Mouse (Mus musculus) bone marrow macrophage, adult 2 months (primary cell): Measurements from ENCODE around the gene Eef1b2. TPM values are rescaled to one million over a fixed set of nuclear protein-coding genes. Genes with fewer than 3 reads are reported as not detected.
"Not testable (repeated sequence)": the region's sequence is repeated elsewhere in the genome, so short reads cannot be mapped to it uniquely, and the experiment has no call there.

ENCODE experiments used
- H3K27ac ChIP-seq: 2 replicates; pipeline ENCODE4 v1.5.1; 2012; ENCODE audit warnings: low read depth, low read length; ENCODE audit not compliant: insufficient read depth
- H3K4me1 ChIP-seq: 2 replicates; pipeline ENCODE4 v1.6.1; 2012; ENCODE audit warnings: low read length; ENCODE audit not compliant: control insufficient read depth, insufficient read depth
- H3K4me3 ChIP-seq: 2 replicates; pipeline ENCODE4 v1.5.1; 2012; ENCODE audit warnings: mild to moderate bottlenecking, low read length, moderate library complexity; ENCODE audit not compliant: insufficient read depth
- CTCF ChIP-seq: IDR thresholded peaks from 2 replicates; pipeline ENCODE4 v1.5.1; 2012; ENCODE audit warnings: low read depth, mild to moderate bottlenecking, low read length, moderate library complexity
- POLR2A ChIP-seq: IDR thresholded peaks from 2 replicates; pipeline ENCODE4 v1.6.1; 2012; ENCODE audit warnings: mild to moderate bottlenecking, low read depth, low read length, borderline replicate concordance
- polyA plus RNA-seq: library from polyadenylated mRNA; stranded (reverse); fragments of >200 nt; gene quantifications from 2 replicates; pipeline ENCODE4 v1.2.4, GENCODE M21; 2012; ENCODE audit not compliant: missing spikeins, insufficient read depth, insufficient read length

Gene Eef1b2
- polyA plus RNA-seq, 1 experiment, result 949 TPM

GRCm38 (mm10) chr1:63176259-63176603 lies 394 bp upstream of the Eef1b2 start:
- H3K4me1 ChIP-seq, result peaks cover 12% of the 10 kb centered on the region
- H3K4me3 ChIP-seq, result peak overlapping the region; percentile 86
- no peak for TF ChIP-seq POLR2A
- no peak for TF ChIP-seq CTCF
- H3K27ac ChIP-seq, result peak overlapping the region; percentile 85

- H3K4me3 ChIP-seq, result peak overlapping the region; percentile 86; the same call in 1 of the 2 replicates
- H3K4me1 ChIP-seq, result peaks cover 12% of the 10 kb centered on the region
- TF ChIP-seq CTCF, result no peak
- no peak for TF ChIP-seq POLR2A
- peak overlapping the region; percentile 62; the same call in 1 of the 2 replicates for H3K27ac ChIP-seq
Observed at GRCm38 (mm10) chr1:63178308-63178707, 1.7 kb downstream of the Eef1b2 start.

- Histone ChIP-seq H3K27ac (no peak overlapping the region), H3K4me1 (peaks cover 8% of the 10 kb centered on the region), H3K4me3 (no peak overlapping the region)
- TF ChIP-seq POLR2A (no peak), CTCF (no peak)
Observed at GRCm38 (mm10) chr1:63180122-63180521, 3.5 kb downstream of the Eef1b2 start.

- H3K27ac ChIP-seq, H3K4me1 ChIP-seq, H3K4me3 ChIP-seq: not testable (repeated sequence)
Observed at GRCm38 (mm10) chr1:63180575-63180974, 4.0 kb downstream of the Eef1b2 start.

DNA sequence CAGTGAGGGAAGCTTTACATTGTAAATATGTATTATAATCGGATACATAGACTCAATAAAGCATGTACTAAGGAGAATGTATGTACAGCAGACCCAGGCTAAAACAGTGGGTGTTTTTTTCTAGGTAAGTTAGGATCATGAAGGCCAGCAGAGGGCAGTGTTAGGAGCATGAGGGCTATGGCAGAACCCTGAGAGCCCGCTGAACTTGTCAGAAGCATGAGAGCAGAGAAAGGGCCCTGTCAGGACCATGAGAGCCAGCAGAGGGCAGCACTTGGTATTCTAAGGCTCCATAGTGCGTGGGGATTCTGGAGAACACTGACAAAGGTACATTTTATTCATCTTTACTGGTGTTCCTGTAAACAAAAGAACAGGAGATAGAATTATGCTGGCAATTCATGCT lies 4.4 kb downstream of the Eef1b2 start:
- Histone ChIP-seq H3K4me3 (no peak overlapping the region), H3K4me1 (peaks cover 6% of the 10 kb centered on the region)

GRCm38 (mm10) chr1:63181480-63181879 lies 4.9 kb downstream of the Eef1b2 start:
- TF ChIP-seq POLR2A (no peak), CTCF (no peak)
- Histone ChIP-seq H3K4me3 (no peak overlapping the region), H3K27ac (no peak overlapping the region), H3K4me1 (peaks cover 6% of the 10 kb centered on the region)

More for the DNA sequence above, 4.4 kb downstream of the Eef1b2 start:
- TF ChIP-seq POLR2A, result no peak
- TF ChIP-seq CTCF, result peak; percentile 65
- no peak overlapping the region for H3K27ac ChIP-seq

- Histone ChIP-seq H3K4me1 (peaks cover 6% of the 10 kb centered on the region), H3K27ac (no peak overlapping the region), H3K4me3 (no peak overlapping the region)
- TF ChIP-seq CTCF (no peak), POLR2A (no peak)
Observed at GRCm38 (mm10) chr1:63182212-63182611, 5.6 kb downstream of the Eef1b2 start.

- Histone ChIP-seq H3K27ac (no peak overlapping the region), H3K4me3 (no peak overlapping the region), H3K4me1 (peaks cover 6% of the 10 kb centered on the region)
- no peak for TF ChIP-seq CTCF
- TF ChIP-seq POLR2A, result no peak
Observed at GRCm38 (mm10) chr1:63182636-63183270, 6.1 kb downstream of the Eef1b2 start.

- not testable (repeated sequence) for H3K27ac ChIP-seq, H3K4me1 ChIP-seq, H3K4me3 ChIP-seq
Observed at GRCm38 (mm10) chr1:63185430-63185829, 8.8 kb downstream of the Eef1b2 start.

DNA sequence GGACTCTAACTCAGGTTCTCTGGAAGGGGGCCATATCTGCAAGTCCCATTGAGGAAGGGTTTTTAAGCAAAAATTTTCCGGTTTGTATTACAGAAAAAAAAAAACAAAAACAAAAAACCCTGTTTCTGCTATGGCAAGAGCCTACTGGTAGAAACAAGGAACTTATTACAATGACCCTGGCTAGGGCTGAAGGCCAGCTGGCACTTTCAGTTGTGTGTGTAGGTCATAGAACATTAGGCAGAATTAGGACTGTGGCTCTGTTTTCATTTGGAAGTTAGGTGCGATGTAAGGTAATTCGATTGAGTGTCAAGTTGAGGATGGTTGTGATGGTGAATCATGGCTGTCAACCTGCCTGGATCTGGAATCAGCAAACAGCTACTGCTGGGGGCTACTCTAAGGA lies 11.9 kb downstream of the Eef1b2 start:
- Histone ChIP-seq H3K4me3 (no peak overlapping the region), H3K4me1 (no peaks in the 10 kb centered on the region), H3K27ac (no peak overlapping the region)
- no peak for TF ChIP-seq POLR2A
- no peak for TF ChIP-seq CTCF

DNA sequence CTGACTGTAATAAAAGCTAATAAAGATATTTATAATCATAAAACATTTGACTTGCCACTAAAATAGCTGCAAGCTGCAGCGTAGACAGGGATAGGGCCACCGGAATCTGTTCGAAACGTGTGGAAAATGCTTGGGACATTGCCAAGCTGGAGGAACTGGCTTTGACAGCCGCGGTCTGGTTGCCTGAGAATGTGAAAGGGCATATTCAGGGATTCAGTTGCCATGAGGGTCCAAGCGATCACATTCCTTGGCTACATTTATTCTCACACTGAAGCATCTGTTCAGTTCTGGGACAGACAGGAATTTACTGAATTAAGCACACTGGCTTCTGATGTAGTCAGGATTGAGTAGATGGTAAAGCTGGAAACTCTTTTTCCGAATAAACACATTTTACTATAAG lies 14.2 kb downstream of the Eef1b2 start:
- TF ChIP-seq CTCF (no peak), POLR2A (no peak)

More for the DNA sequence above, 14.2 kb downstream of the Eef1b2 start:
- H3K4me3 ChIP-seq, result no peak overlapping the region
- H3K4me1 ChIP-seq, result no peaks in the 10 kb centered on the region
- H3K27ac ChIP-seq, result no peak overlapping the region
